Mouse (Mus musculus) MEL (cell line): ENCODE results near the gene Enpp7. TPM values are rescaled to one million over a fixed set of nuclear protein-coding genes. Genes with fewer than 3 reads are reported as not detected.

Experiments used
- DNase-seq: peaks from one replicate; pipeline ENCODE4 v3.0.0; 2011; ENCODE audit warnings: low read depth, low spot score
- H3K27ac ChIP-seq: 2 replicates; pipeline ENCODE4 v1.5.1; 2012; ENCODE audit warnings: low read depth, mild to moderate bottlenecking, control low read depth, low read length, moderate library complexity; ENCODE audit not compliant: control insufficient read depth
- H3K27me3 ChIP-seq, 2 experiments: fragments of 150-350 bp in 1 of 2; sonication (generic) in 1 of 2; 2 replicates each; pipeline ENCODE4 v1.6.1; 2012; ENCODE audit warnings: low read length in 2 of 2, mild to moderate bottlenecking in 2 of 2, improper control_type of control experiment in 1 of 2, moderate library complexity in 1 of 2; ENCODE audit not compliant: insufficient read depth in 2 of 2, control insufficient read depth in 1 of 2
- H3K36me3 ChIP-seq, 2 experiments: 2 replicates each; pipeline ENCODE4 v1.6.1; 2012 to 2014; ENCODE audit warnings: low read length in 2 of 2, improper control_type of control experiment in 1 of 2, inconsistent platforms in 1 of 2, mild to moderate bottlenecking in 1 of 2; ENCODE audit not compliant: insufficient read depth in 2 of 2, control insufficient read depth in 1 of 2
- H3K4me1 ChIP-seq, 2 experiments: fragments of 150-350 bp in 1 of 2; sonication (generic) in 1 of 2; 2 replicates each; pipeline ENCODE4 v1.6.1; 2012; ENCODE audit warnings: low read length in 2 of 2, improper control_type of control experiment in 1 of 2, mild to moderate bottlenecking in 1 of 2; ENCODE audit not compliant: insufficient read depth in 2 of 2, control insufficient read depth in 1 of 2
- H3K4me3 ChIP-seq, 2 experiments: fragments of 150-350 bp in 1 of 2; sonication (generic) in 1 of 2; 2 replicates each; pipeline ENCODE4 v1.5.1; 2012; ENCODE audit warnings: low read depth in 2 of 2, low read length in 2 of 2, mild to moderate bottlenecking in 2 of 2, moderate library complexity in 2 of 2, control low read depth in 1 of 2, improper control_type of control experiment in 1 of 2; ENCODE audit not compliant: control insufficient read depth in 1 of 2, insufficient read depth in 1 of 2
- H3K79me2 ChIP-seq: 2 replicates; pipeline ENCODE4 v1.6.1; 2012; ENCODE audit warnings: mild to moderate bottlenecking, low read length, moderate library complexity; ENCODE audit not compliant: control insufficient read depth, poor library complexity, insufficient read depth
- H3K9ac ChIP-seq: 2 replicates; pipeline ENCODE4 v1.6.1; 2012; ENCODE audit warnings: low read depth, mild to moderate bottlenecking, control low read depth, low read length, moderate library complexity; ENCODE audit not compliant: control insufficient read depth, poor library complexity, severe bottlenecking
- H3K9me3 ChIP-seq: fragments of 150-350 bp; sonication (generic); replicated peaks from 2 replicates; pipeline ENCODE4 v1.6.1; 2012; ENCODE audit warnings: mild to moderate bottlenecking, low read length, improper control_type of control experiment, moderate library complexity; ENCODE audit not compliant: insufficient read depth
- CHD1 ChIP-seq: IDR thresholded peaks from 2 replicates; pipeline ENCODE4 v1.6.1; 2012; ENCODE audit warnings: low read depth, mild to moderate bottlenecking, inconsistent platforms, low read length, improper control_type of control experiment
- CTCF ChIP-seq, 3 experiments: IDR thresholded peaks in 2 of 3; conservative IDR thresholded peaks in 1 of 3; 2 replicates each; pipeline ENCODE4 v1.5.1; 2011 to 2012; ENCODE audit warnings: low read length in 3 of 3, low read depth in 2 of 3, mild to moderate bottlenecking in 2 of 3, improper control_type of control experiment in 1 of 3, inconsistent platforms in 1 of 3, mixed read lengths in 1 of 3, moderate library complexity in 1 of 3; ENCODE audit not compliant: control insufficient read depth in 1 of 3, insufficient read depth in 1 of 3, poor library complexity in 1 of 3, severe bottlenecking in 1 of 3
- ELF1 ChIP-seq: IDR thresholded peaks from 2 replicates; pipeline ENCODE4 v1.6.1; 2014; ENCODE audit warnings: low read depth, mild to moderate bottlenecking, inconsistent platforms, low read length, improper control_type of control experiment, moderate library complexity
- EP300 ChIP-seq, 2 experiments: IDR thresholded peaks; 2 replicates each; pipeline ENCODE4 v1.6.1; 2011; ENCODE audit warnings: improper control_type of control experiment in 2 of 2, low read length in 2 of 2, low read depth in 1 of 2, mild to moderate bottlenecking in 1 of 2
- ETS1 ChIP-seq: IDR thresholded peaks from 2 replicates; pipeline ENCODE4 v1.6.1; 2012; ENCODE audit warnings: low read depth, mild to moderate bottlenecking, inconsistent platforms, low read length, improper control_type of control experiment, moderate library complexity
- GATA1 ChIP-seq: IDR thresholded peaks from 2 replicates; pipeline ENCODE4 v1.6.1; 2011; ENCODE audit warnings: low read depth, low read length, improper control_type of control experiment
- JUND ChIP-seq: IDR thresholded peaks from 2 replicates; pipeline ENCODE4 v1.6.1; 2011; ENCODE audit warnings: low read depth, mild to moderate bottlenecking, improper control_type of control experiment, low read length
- KAT2A ChIP-seq: conservative IDR thresholded peaks from 2 replicates; pipeline ENCODE4 v1.6.1; 2012; ENCODE audit warnings: low read depth, low read length, improper control_type of control experiment, inconsistent platforms
- MAFK ChIP-seq: IDR thresholded peaks from 2 replicates; pipeline ENCODE4 v1.6.1; 2011; ENCODE audit warnings: low read depth, mild to moderate bottlenecking, low read length, improper control_type of control experiment, borderline replicate concordance
- MAX ChIP-seq: IDR thresholded peaks from 2 replicates; pipeline ENCODE4 v1.6.1; 2011; ENCODE audit warnings: low read length, improper control_type of control experiment
- MEF2A ChIP-seq: IDR thresholded peaks from 2 replicates; pipeline ENCODE4 v1.6.1; 2014; ENCODE audit warnings: low read depth, mild to moderate bottlenecking, inconsistent platforms, low read length, improper control_type of control experiment; ENCODE audit not compliant: poor library complexity, insufficient replicate concordance, severe bottlenecking; ENCODE audit errors: extremely low read depth
- POLR2A ChIP-seq, 2 experiments: IDR thresholded peaks; 2 replicates each; pipeline ENCODE4 v1.6.1; 2011 to 2012; ENCODE audit warnings: low read length in 2 of 2, mild to moderate bottlenecking in 2 of 2, control low read depth in 1 of 2, improper control_type of control experiment in 1 of 2, low read depth in 1 of 2, moderate library complexity in 1 of 2; ENCODE audit not compliant: control insufficient read depth in 1 of 2, insufficient read depth in 1 of 2, poor library complexity in 1 of 2
- RAD21 ChIP-seq: IDR thresholded peaks from 2 replicates; pipeline ENCODE4 v1.6.1; 2011; ENCODE audit warnings: mild to moderate bottlenecking, low read depth, low read length, improper control_type of control experiment
- RCOR1 ChIP-seq: IDR thresholded peaks from 2 replicates; pipeline ENCODE4 v1.6.1; 2012; ENCODE audit warnings: low read depth, mild to moderate bottlenecking, inconsistent platforms, low read length, improper control_type of control experiment
- TBP ChIP-seq: IDR thresholded peaks from 2 replicates; pipeline ENCODE4 v1.8.0; 2011; ENCODE audit warnings: low read depth, low read length, improper control_type of control experiment
- USF1 ChIP-seq: IDR thresholded peaks from 2 replicates; pipeline ENCODE4 v1.6.1; 2014; ENCODE audit warnings: low read depth, mild to moderate bottlenecking, inconsistent platforms, low read length, improper control_type of control experiment, moderate library complexity
- USF2 ChIP-seq, 2 experiments: IDR thresholded peaks; 2 replicates each; pipeline ENCODE4 v1.6.1; 2011 to 2012; ENCODE audit warnings: improper control_type of control experiment in 2 of 2, low read length in 2 of 2, borderline replicate concordance in 1 of 2, inconsistent platforms in 1 of 2, low read depth in 1 of 2, mild to moderate bottlenecking in 1 of 2; ENCODE audit not compliant: insufficient read depth in 1 of 2
- ZKSCAN1 ChIP-seq: IDR thresholded peaks from 2 replicates; pipeline ENCODE4 v1.6.1; 2012; ENCODE audit warnings: low read depth, mild to moderate bottlenecking, inconsistent platforms, low read length, improper control_type of control experiment, moderate library complexity
- ZNF384 ChIP-seq: IDR thresholded peaks from 2 replicates; pipeline ENCODE4 v1.6.1; 2012; ENCODE audit warnings: low read depth, mild to moderate bottlenecking, inconsistent platforms, low read length, improper control_type of control experiment
- polyA plus RNA-seq, 2 experiments: library from polyadenylated mRNA; stranded (reverse) in 1 of 2; unstranded in 1 of 2; fragments of >175 nt in 1 of 2; fragments of >200 nt in 1 of 2; gene quantifications; 2 replicates each; pipeline versions ENCODE4 v1.2.1 to v1.2.4; 2012; ENCODE audit warnings: low replicate concordance in 2 of 2, low read depth in 1 of 2; ENCODE audit not compliant: insufficient read length in 2 of 2, insufficient read depth in 1 of 2, missing spikeins in 1 of 2
- total RNA-seq: library from RNA; depleted of rRNA; stranded (reverse); fragments of 300-350 nt; gene quantifications from 2 replicates; pipeline ENCODE4 v1.2.3, GENCODE M21; 2012

The Enpp7 gene
- total and polyA plus RNA-seq, 3 experiments = not detected

GRCm38 (mm10) chr11:118941268-118941667 is 46.7 kb upstream of the Enpp7 start:
- TF ChIP-seq KAT2A = no peak
- no peak for TF ChIP-seq RAD21
- no peak for TF ChIP-seq GATA1
- no peak for TF ChIP-seq ZNF384
- TF ChIP-seq EP300 (IDR thresholded peaks at IDR 0.05; ENCODE audit: low read depth in 1 of 2, low read length in 2 of 2) = no peak
- TF ChIP-seq ELF1 = no peak
- TF ChIP-seq TBP = no peak
- no peak for TF ChIP-seq ETS1
- no peak for TF ChIP-seq MAX
- TF ChIP-seq USF1 = no peak
- no peak for TF ChIP-seq POLR2A (IDR thresholded peaks at IDR 0.05; ENCODE audit: control insufficient read depth in 1 of 2, insufficient read depth in 1 of 2, low read depth in 1 of 2, low read length in 2 of 2, poor library complexity in 1 of 2)
- no peak for TF ChIP-seq RCOR1
- no peak for TF ChIP-seq JUND
- TF ChIP-seq MAFK = no peak
- Histone ChIP-seq H3K36me3 (no peaks in the 10 kb centered on the region), H3K27ac (no peak overlapping the region), H3K79me2 (no peaks in the 10 kb centered on the region), H3K9ac (no peak overlapping the region), H3K4me1 (no peaks in the 10 kb centered on the region), H3K9me3 (no peaks in the 10 kb centered on the region), H3K27me3 (no peaks in the 10 kb centered on the region), H3K4me3 (no peak overlapping the region)
- no peak for DNase-seq

DNA sequence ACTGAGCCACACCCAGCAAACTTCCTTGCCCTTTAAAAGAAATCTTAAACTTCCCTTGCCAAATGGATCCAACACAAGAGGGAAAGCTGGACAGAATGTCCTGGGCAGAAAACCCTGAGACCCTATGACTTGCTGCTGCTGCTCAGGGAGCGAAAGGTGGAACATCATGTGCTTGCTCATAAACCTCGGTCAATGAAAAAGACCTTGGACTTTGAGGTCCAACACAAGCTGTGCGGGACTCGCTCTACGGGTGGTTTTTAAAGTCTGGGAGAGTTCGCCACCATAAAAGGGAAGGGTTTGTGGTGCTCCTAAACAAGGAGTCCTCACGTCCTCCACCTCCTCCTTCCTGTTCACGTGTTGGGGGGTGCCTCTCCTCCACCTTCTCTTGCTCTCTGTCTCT is 42.1 kb upstream of the Enpp7 start:
- no peak for TF ChIP-seq RAD21
- no peak for TF ChIP-seq USF2 (IDR thresholded peaks at IDR 0.05; ENCODE audit: borderline replicate concordance in 1 of 2, insufficient read depth in 1 of 2, low read depth in 1 of 2, low read length in 2 of 2)
- TF ChIP-seq MAX = no peak
- no peaks in the 10 kb centered on the region for H3K36me3 ChIP-seq
- DNase-seq = no peak
- H3K9ac ChIP-seq = no peak overlapping the region
- H3K79me2 ChIP-seq = no peaks in the 10 kb centered on the region
- H3K27me3 ChIP-seq = no peaks in the 10 kb centered on the region
- no peaks in the 10 kb centered on the region for H3K9me3 ChIP-seq
- no peak overlapping the region for H3K4me3 ChIP-seq
- H3K4me1 ChIP-seq = no peaks in the 10 kb centered on the region
- H3K27ac ChIP-seq = no peak overlapping the region

- no peak for DNase-seq
- no peaks in the 10 kb centered on the region for H3K36me3 ChIP-seq
- no peaks in the 10 kb centered on the region for H3K27me3 ChIP-seq
- no peaks in the 10 kb centered on the region for H3K79me2 ChIP-seq
- H3K9ac ChIP-seq = no peak overlapping the region
- no peak overlapping the region for H3K4me3 ChIP-seq
- no peaks in the 10 kb centered on the region for H3K4me1 ChIP-seq
- no peak overlapping the region for H3K27ac ChIP-seq
- H3K9me3 ChIP-seq = no peaks in the 10 kb centered on the region
- TF ChIP-seq KAT2A (no peak), ELF1 (no peak), MAX (no peak), MAFK (no peak), MEF2A (no peak), GATA1 (no peak), CHD1 (no peak), TBP (no peak), ZKSCAN1 (no peak), POLR2A (IDR thresholded peaks at IDR 0.05; ENCODE audit: control insufficient read depth in 1 of 2, insufficient read depth in 1 of 2, low read depth in 1 of 2, low read length in 2 of 2, poor library complexity in 1 of 2) (no peak), CTCF (IDR thresholded peaks at IDR 0.05 in 2 of 3, conservative IDR thresholded peaks at IDR 0.05 in 1 of 3; ENCODE audit: control insufficient read depth in 1 of 3, insufficient read depth in 1 of 3, low read depth in 2 of 3, low read length in 3 of 3, poor library complexity in 1 of 3, severe bottlenecking in 1 of 3) (no peak), USF1 (no peak)
Observed at GRCm38 (mm10) chr11:118955016-118955415, 33.0 kb upstream of the Enpp7 start.
